Mouse (Mus musculus) heart, embryonic 14.5 days (tissue): ENCODE measurements around the gene Chit1. TPM values are rescaled to one million over a fixed set of nuclear protein-coding genes. Genes with fewer than 3 reads are reported as not detected.
A peak's percentile ranks its signal among the peaks of the same experiment; 100 is the strongest.

Source experiments
- ATAC-seq: fragments of 200-750 bp; cut with Nextera tagmentation; 2 replicates; pipeline ENCODE4 v1.8.0; 2017; ENCODE audit warnings: low read depth, moderate TSS enrichment; ENCODE audit not compliant: insufficient number of reproducible peaks, insufficient read depth, low FRiP score
- H3K27ac ChIP-seq, 2 experiments: fragments of 200-500 bp in 1 of 2; fragments of 300-500 bp in 1 of 2; sonication (generic) in 1 of 2; replicated peaks in 1 of 2; 2 replicates each; pipeline ENCODE4 v1.5.1; 2012 to 2014; ENCODE audit warnings: low read depth in 2 of 2, low read length in 2 of 2, control low read depth in 1 of 2, mild to moderate bottlenecking in 1 of 2, mixed read lengths in 1 of 2; ENCODE audit not compliant: control insufficient read depth in 1 of 2, insufficient read depth in 1 of 2
- H3K27me3 ChIP-seq: fragments of 300-500 bp; sonication (generic); 2 replicates; pipeline ENCODE4 v1.6.1; 2014; ENCODE audit warnings: mild to moderate bottlenecking, low read length, control low read depth; ENCODE audit not compliant: control insufficient read depth, insufficient read depth
- H3K36me3 ChIP-seq: fragments of 300-500 bp; sonication (generic); 2 replicates; pipeline ENCODE4 v1.6.1; 2014; ENCODE audit warnings: mild to moderate bottlenecking, control low read depth, low read length, mixed read lengths; ENCODE audit not compliant: control insufficient read depth, insufficient read depth
- H3K4me1 ChIP-seq, 2 experiments: fragments of 200-500 bp in 1 of 2; fragments of 300-500 bp in 1 of 2; sonication (generic) in 1 of 2; 2 replicates each; pipeline ENCODE4 v1.6.1; 2012 to 2014; ENCODE audit warnings: low read length in 2 of 2, control low read depth in 1 of 2, mixed read lengths in 1 of 2; ENCODE audit not compliant: control insufficient read depth in 2 of 2, insufficient read depth in 2 of 2
- H3K4me2 ChIP-seq: fragments of 300-500 bp; sonication (generic); 2 replicates; pipeline ENCODE4 v1.6.1; 2014; ENCODE audit warnings: mild to moderate bottlenecking, low read length
- H3K4me3 ChIP-seq, 2 experiments: fragments of 200-500 bp in 1 of 2; fragments of 300-500 bp in 1 of 2; sonication (generic) in 1 of 2; 2 replicates each; pipeline ENCODE4 v1.5.1; 2012 to 2014; ENCODE audit warnings: low read length in 2 of 2, mild to moderate bottlenecking in 2 of 2, control low read depth in 1 of 2, low read depth in 1 of 2, moderate library complexity in 1 of 2; ENCODE audit not compliant: control insufficient read depth in 1 of 2, insufficient read depth in 1 of 2
- H3K9ac ChIP-seq: fragments of 300-500 bp; sonication (generic); 2 replicates; pipeline ENCODE4 v1.6.1; 2014; ENCODE audit warnings: mild to moderate bottlenecking, low read length
- H3K9me3 ChIP-seq: fragments of 300-500 bp; sonication (generic); 2 replicates; pipeline ENCODE4 v1.6.1; 2016; ENCODE audit warnings: low read length, control low read depth; ENCODE audit not compliant: control insufficient read depth
- WGBS: fragments of 180-500 bp; shearing (Covaris S2); extraction: QIAGEN DNeasy Blood & Tissue Kit; methylation state at CpG from one replicate; pipeline ENCODE4 v1.1.7; 2014; 5-methylcytosine and 5-hydroxymethylcytosine counted together
- polyA plus RNA-seq: library from polyadenylated mRNA; unstranded; fragments of >200 nt; fragmentation: Nextera tagmentation; extraction: Ambion mirVana; gene quantifications from 2 replicates; pipeline ENCODE4 v1.2.1, GENCODE M21; 2014

The Chit1 gene
- polyA plus RNA-seq, 1 experiment from 2014 or later = 0.96 TPM

- Histone ChIP-seq H3K36me3 (peaks cover 33% of the 10 kb centered on the region), H3K27ac (peak overlapping the region in 1 of 2 experiments; percentile 5; a peak in 1 of 4 replicates), H3K4me1 (peaks cover 42 to 64% of the 10 kb centered on the region in 2 experiments), H3K4me3 (no peak overlapping the region), H3K9ac (no peak overlapping the region), H3K9me3 (no peaks in the 10 kb centered on the region), H3K4me2 (no peak overlapping the region), H3K27me3 (no peaks in the 10 kb centered on the region)
- no peak for ATAC-seq
- WGBS = 84% methylated on average over 10 of the region's 10 CpGs
Measured at GRCm38 (mm10) chr1:134074606-134075005, 36.4 kb upstream of the Chit1 start.

- H3K27ac ChIP-seq = no peak overlapping the region
- no peak for ATAC-seq
- H3K27me3 ChIP-seq = no peaks in the 10 kb centered on the region
- WGBS = 90% methylated on average over 8 of the region's 8 CpGs
- no peak overlapping the region for H3K4me3 ChIP-seq
- peaks cover 33% of the 10 kb centered on the region for H3K36me3 ChIP-seq
- H3K9me3 ChIP-seq = no peaks in the 10 kb centered on the region
- H3K9ac ChIP-seq = peak overlapping the region; percentile 36
- H3K4me2 ChIP-seq = peak overlapping the region; percentile 84
- peaks cover 48 to 71% of the 10 kb centered on the region in 2 experiments for H3K4me1 ChIP-seq
Measured at GRCm38 (mm10) chr1:134075532-134075931, 35.5 kb upstream of the Chit1 start.

GRCm38 (mm10) chr1:134076789-134077188 is 34.3 kb upstream of the Chit1 start:
- no peak overlapping the region for H3K27ac ChIP-seq
- H3K4me1 ChIP-seq = peaks cover 42 to 61% of the 10 kb centered on the region in 2 experiments

GRCm38 (mm10) chr1:134077389-134078060 is 33.5 kb upstream of the Chit1 start:
- peak overlapping the region; percentile 82 to 85 for H3K4me3 ChIP-seq
- H3K36me3 ChIP-seq = peaks cover 33% of the 10 kb centered on the region
- ATAC-seq = no peak
- H3K9ac ChIP-seq = peak overlapping the region; percentile 98
- H3K27me3 ChIP-seq = no peaks in the 10 kb centered on the region
- peak overlapping the region; percentile 69 to 83 for H3K27ac ChIP-seq
- 30% methylated on average over 14 of the region's 14 CpGs for WGBS
- H3K9me3 ChIP-seq = no peaks in the 10 kb centered on the region
- peak overlapping the region; percentile 84 for H3K4me2 ChIP-seq
- peaks cover 42 to 61% of the 10 kb centered on the region in 2 experiments for H3K4me1 ChIP-seq

More at GRCm38 (mm10) chr1:134076789-134077188, 34.3 kb upstream of the Chit1 start:
- H3K9ac ChIP-seq = peak overlapping the region; percentile 98
- H3K4me3 ChIP-seq = peak overlapping the region in 1 of 2 experiments; percentile 85; a peak in 2 of 4 replicates
- ATAC-seq = no peak
- H3K9me3 ChIP-seq = no peaks in the 10 kb centered on the region
- H3K36me3 ChIP-seq = peaks cover 33% of the 10 kb centered on the region
- 75% methylated on average over 2 of the region's 2 CpGs for WGBS
- H3K27me3 ChIP-seq = no peaks in the 10 kb centered on the region
- H3K4me2 ChIP-seq = peak overlapping the region; percentile 84

GRCm38 (mm10) chr1:134078061-134078795 is 32.8 kb upstream of the Chit1 start:
- H3K27me3 ChIP-seq = no peaks in the 10 kb centered on the region
- WGBS = 3% methylated on average over 19 of the region's 19 CpGs
- H3K27ac ChIP-seq = peak overlapping the region; percentile 69 to 83
- H3K9ac ChIP-seq = peak overlapping the region; percentile 98
- peak overlapping the region; percentile 84 for H3K4me2 ChIP-seq
- H3K4me1 ChIP-seq = peaks cover 42 to 61% of the 10 kb centered on the region in 2 experiments
- H3K4me3 ChIP-seq = peak overlapping the region; percentile 82 to 85
- peaks cover 33% of the 10 kb centered on the region for H3K36me3 ChIP-seq
- no peak for ATAC-seq
- no peaks in the 10 kb centered on the region for H3K9me3 ChIP-seq

GRCm38 (mm10) chr1:134078802-134079476 is 32.1 kb upstream of the Chit1 start, which contains the start of gene Btg2:
Btg2 (minus strand) TSS chr1:134079120.
- H3K4me2 ChIP-seq = peak within 1 kb of the TSS; percentile 84
- WGBS = under 1% methylated on average over 62 of the region's 62 CpGs
- H3K4me1 ChIP-seq = peaks cover 44 to 61% of the 10 kb centered on the region in 2 experiments
- H3K9ac ChIP-seq = peak within 1 kb of the TSS; percentile 98
- peak; percentile 92 for ATAC-seq
- H3K4me3 ChIP-seq = peak within 1 kb of the TSS; percentile 82 to 85
- no peaks in the 10 kb centered on the region for H3K9me3 ChIP-seq
- H3K27ac ChIP-seq = peak within 1 kb of the TSS; percentile 80 to 92
- H3K27me3 ChIP-seq = no peaks in the 10 kb centered on the region
- peaks cover 33% of the 10 kb centered on the region for H3K36me3 ChIP-seq

- H3K9ac ChIP-seq = peak overlapping the region; percentile 78
- peak overlapping the region; percentile 80 to 92 for H3K27ac ChIP-seq
- no peaks in the 10 kb centered on the region for H3K9me3 ChIP-seq
- no peak for ATAC-seq
- peak overlapping the region; percentile 38 to 85 for H3K4me3 ChIP-seq
- 12% methylated on average over 9 of the region's 9 CpGs for WGBS
- peak overlapping the region; percentile 84 for H3K4me2 ChIP-seq
- peaks cover 48 to 60% of the 10 kb centered on the region in 2 experiments for H3K4me1 ChIP-seq
- H3K27me3 ChIP-seq = no peaks in the 10 kb centered on the region
- peaks cover 29% of the 10 kb centered on the region for H3K36me3 ChIP-seq
Measured at GRCm38 (mm10) chr1:134079477-134080163, 31.4 kb upstream of the Chit1 start.
